Mouse (Mus musculus) G1E (cell line): ENCODE measurements around the gene Baz2b. TPM values are rescaled to one million over a fixed set of nuclear protein-coding genes. Genes with fewer than 3 reads are reported as not detected.
A peak's percentile ranks its signal among the peaks of the same experiment; 100 is the strongest.

Experiments
- ATAC-seq: 2 replicates; pipeline ENCODE4 v1.8.0; 2016; ENCODE audit warnings: mild to moderate bottlenecking; ENCODE audit not compliant: insufficient number of reproducible peaks, poor library complexity, low FRiP score, severe bottlenecking; ENCODE audit errors: extremely low read depth
- DNase-seq: peaks from one replicate; pipeline ENCODE4 v3.0.0; 2012; ENCODE audit warnings: low spot score
- H3K27me3 ChIP-seq: 2 replicates; pipeline ENCODE4 v1.6.1; 2012; ENCODE audit warnings: mild to moderate bottlenecking, low read length, inconsistent platforms; ENCODE audit not compliant: insufficient read depth
- H3K36me3 ChIP-seq: replicated peaks from 2 replicates; pipeline ENCODE3; 2012; ENCODE audit warnings: mild to moderate bottlenecking, inconsistent platforms
- H3K4me1 ChIP-seq: 2 replicates; pipeline ENCODE4 v1.6.1; 2012; ENCODE audit warnings: low read depth, low read length, inconsistent platforms, mixed read lengths; ENCODE audit not compliant: insufficient read depth
- H3K4me3 ChIP-seq: 2 replicates; pipeline ENCODE4 v1.5.1; 2012; ENCODE audit warnings: low read depth, mild to moderate bottlenecking, inconsistent platforms, low read length, moderate library complexity, mixed read lengths
- H3K9me3 ChIP-seq: replicated peaks from 2 replicates; pipeline ENCODE4 v1.6.1; 2012; ENCODE audit warnings: inconsistent platforms
- CTCF ChIP-seq: IDR thresholded peaks from 2 replicates; pipeline ENCODE4 v1.5.1; 2012; ENCODE audit warnings: low read depth, low read length, inconsistent platforms, mixed read lengths
- GATA1 ChIP-seq: IDR thresholded peaks from 2 replicates; pipeline ENCODE4 v1.6.1; 2012; ENCODE audit warnings: borderline replicate concordance, low read length, inconsistent platforms, mixed read lengths
- GATA2 ChIP-seq: IDR thresholded peaks from 2 replicates; pipeline ENCODE4 v1.6.1; 2012; ENCODE audit warnings: low read depth, low read length, inconsistent platforms, borderline replicate concordance
- POLR2AphosphoS5 ChIP-seq: IDR thresholded peaks from 2 replicates; pipeline ENCODE4 v1.6.1; 2012; ENCODE audit warnings: low read depth, low read length, inconsistent platforms; ENCODE audit not compliant: insufficient replicate concordance
- TAL1 ChIP-seq: conservative IDR thresholded peaks from 2 replicates; pipeline ENCODE4 v1.6.1; 2012; ENCODE audit warnings: low read depth, low read length, inconsistent platforms, mixed read lengths
- polyA plus RNA-seq: library from polyadenylated mRNA; stranded (reverse); fragments of >175 nt; gene quantifications from 2 replicates; pipeline ENCODE4 v1.2.3, GENCODE M21; 2012
- total RNA-seq, 2 experiments: library from RNA; stranded (forward) in 1 of 2; stranded (reverse) in 1 of 2; fragments of 200-1000 nt in 1 of 2; fragments of >200 nt in 1 of 2; fragmentation: Nextera tagmentation in 1 of 2; gene quantifications; 2 replicates each; pipeline ENCODE4 v1.2.3; 2014 to 2017

Baz2b gene
- total and polyA plus RNA-seq, 3 experiments, result 13.2 to 104 (median 66.5) TPM

DNA sequence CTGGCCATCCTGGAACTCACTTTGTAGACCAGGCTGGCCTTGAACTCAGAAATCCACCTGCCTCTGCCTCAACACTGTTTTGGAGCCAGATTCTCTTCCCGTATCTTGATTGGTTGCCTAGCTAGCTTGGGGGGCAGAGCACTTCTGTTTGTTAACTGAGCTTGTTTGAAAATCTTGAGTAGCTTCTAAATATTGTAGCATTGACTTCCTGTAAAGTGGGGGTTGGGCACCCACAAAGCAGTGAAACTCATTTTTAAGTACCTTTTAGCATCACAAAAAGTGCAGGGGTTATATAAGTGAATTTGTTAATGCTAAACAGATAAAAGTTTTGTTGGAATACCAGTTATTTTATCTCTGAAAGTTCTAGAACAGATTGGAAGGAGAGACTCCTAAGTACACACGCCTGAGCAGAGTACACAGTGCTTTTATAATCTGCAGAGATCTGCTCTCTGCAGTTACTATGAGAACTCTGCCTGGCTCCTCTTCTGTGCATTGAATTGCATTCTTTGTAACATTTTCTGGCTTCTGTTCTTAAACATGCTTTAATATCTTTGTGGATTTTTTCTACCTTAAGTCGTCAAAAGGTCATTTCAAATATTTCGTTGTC, 7.0 kb upstream of the Baz2b start:
- ATAC-seq, result no peak
- DNase-seq, result no peak
- H3K4me3 ChIP-seq, result no peak overlapping the region
- TF ChIP-seq CTCF (no peak), GATA1 (no peak), TAL1 (no peak), POLR2AphosphoS5 (no peak), GATA2 (no peak)
- H3K4me1 ChIP-seq, result peaks cover 47% of the 10 kb centered on the region
- peaks cover 60% of the 10 kb centered on the region for H3K36me3 ChIP-seq
- H3K9me3 ChIP-seq, result 0 out of 2 replicates have a peak, but pooled peaks cover 3% of the 10 kb centered on the region
- no peaks in the 10 kb centered on the region for H3K27me3 ChIP-seq

DNA sequence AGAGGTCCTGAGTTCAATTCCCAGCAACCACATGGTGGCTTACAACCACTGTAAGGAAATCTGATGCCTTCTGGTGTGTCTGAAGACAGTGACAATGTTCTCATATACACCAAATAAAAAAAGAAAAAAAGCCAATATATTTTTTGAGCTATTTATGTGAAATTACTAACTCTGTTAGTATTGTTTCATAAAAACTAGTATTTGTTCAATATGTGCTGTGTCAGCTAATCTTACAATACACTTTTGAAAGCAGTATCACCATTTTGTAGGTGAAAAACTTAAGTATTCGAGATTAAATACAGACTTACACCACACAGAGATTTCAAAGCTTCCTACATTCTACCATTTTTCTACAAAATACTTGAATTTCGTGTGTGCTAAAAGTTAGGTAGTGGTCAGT, 5.0 kb upstream of the Baz2b start:
- TF ChIP-seq TAL1 (no peak), POLR2AphosphoS5 (no peak), CTCF (no peak), GATA2 (no peak), GATA1 (no peak)
- no peaks in the 10 kb centered on the region for H3K27me3 ChIP-seq
- no peak for DNase-seq
- H3K36me3 ChIP-seq, result peaks cover 61% of the 10 kb centered on the region
- H3K4me3 ChIP-seq, result no peak overlapping the region
- no peak for ATAC-seq
- H3K9me3 ChIP-seq, result 0 out of 2 replicates have a peak, but pooled peaks cover 3% of the 10 kb centered on the region
- H3K4me1 ChIP-seq, result peaks cover 58% of the 10 kb centered on the region

DNA sequence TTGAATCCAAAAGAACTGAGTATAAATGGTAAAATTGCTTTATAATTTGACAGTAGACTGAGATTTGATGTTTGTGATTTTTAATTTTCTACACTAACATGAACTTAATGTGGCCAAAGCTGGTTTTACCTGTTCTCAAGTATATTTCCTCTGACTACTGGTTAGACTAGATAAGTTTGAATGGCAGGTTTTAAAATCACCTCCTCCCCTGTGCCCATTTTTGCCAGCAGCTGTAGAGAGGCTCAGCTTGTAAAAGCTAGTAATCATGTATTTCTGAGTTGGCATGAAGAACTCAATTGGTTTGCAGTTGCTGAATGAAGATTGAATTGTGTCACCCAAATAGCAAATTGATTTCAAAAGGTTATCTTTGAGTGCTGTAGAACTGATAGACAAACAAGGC, 2.8 kb upstream of the Baz2b start:
- TF ChIP-seq GATA2 (no peak), TAL1 (no peak), CTCF (no peak), GATA1 (no peak), POLR2AphosphoS5 (no peak)
- DNase-seq (no peak), ATAC-seq (no peak)
- Histone ChIP-seq H3K27me3 (no peaks in the 10 kb centered on the region), H3K4me3 (no peak overlapping the region), H3K4me1 (peaks cover 60% of the 10 kb centered on the region), H3K36me3 (peaks cover 57% of the 10 kb centered on the region), H3K9me3 (0 out of 2 replicates have a peak, but pooled peaks cover 3% of the 10 kb centered on the region)

DNA sequence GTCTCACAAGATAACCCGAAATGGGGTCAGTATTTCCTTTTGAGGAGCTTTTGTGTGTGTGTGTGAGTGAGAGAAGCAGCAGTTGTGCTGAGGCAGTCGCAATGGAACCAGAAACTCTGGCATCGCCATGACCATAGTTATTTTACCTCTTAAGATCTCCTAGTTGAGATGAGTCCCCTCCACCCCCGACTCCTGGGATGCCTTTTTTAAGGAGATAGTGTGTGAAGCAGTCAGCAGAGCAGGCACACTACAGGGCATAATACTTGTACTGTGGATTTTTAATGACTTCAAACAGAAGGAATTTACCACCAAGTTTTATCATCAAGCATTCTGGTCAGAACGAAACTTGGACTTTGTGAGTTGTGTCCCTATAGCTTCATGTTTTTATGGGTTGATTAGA, 1.2 kb upstream of the Baz2b start:
- ATAC-seq, result no peak
- peaks cover 49% of the 10 kb centered on the region for H3K4me1 ChIP-seq

DNA sequence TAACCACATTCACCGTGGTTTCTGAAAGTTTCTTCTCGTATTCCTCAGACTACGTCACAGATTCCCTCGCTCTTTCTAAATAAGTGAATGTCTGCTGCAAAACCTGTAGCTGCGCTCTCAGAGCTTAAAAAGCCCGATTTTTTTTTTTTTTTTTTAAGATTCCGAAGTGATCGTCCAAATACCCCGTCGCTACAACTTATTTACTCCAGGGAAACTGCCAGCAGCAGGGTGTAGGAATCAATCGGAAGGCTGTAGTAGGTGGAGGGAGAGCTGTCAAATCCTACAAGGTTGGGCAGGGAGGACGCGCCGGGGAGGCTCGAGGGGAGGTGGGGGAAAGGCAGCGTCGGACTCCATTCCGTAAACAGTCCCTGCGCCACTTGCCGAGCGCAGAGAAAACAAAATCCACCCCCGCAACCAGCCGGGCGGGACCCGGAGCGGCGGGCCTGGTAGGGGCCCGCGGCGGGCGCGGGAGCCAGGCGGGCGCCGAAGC, 472 bp downstream of the Baz2b start:
- TF ChIP-seq TAL1 (no peak), GATA1 (no peak), CTCF (no peak), POLR2AphosphoS5 (no peak), GATA2 (no peak)
- Histone ChIP-seq H3K4me1 (peaks cover 49% of the 10 kb centered on the region), H3K27me3 (no peaks in the 10 kb centered on the region), H3K4me3 (peak overlapping the region; percentile 84), H3K36me3 (peaks cover 58% of the 10 kb centered on the region), H3K9me3 (0 out of 2 replicates have a peak, but pooled peaks cover 3% of the 10 kb centered on the region)
- ATAC-seq (no peak; the same call in 1 of the 2 replicates), DNase-seq (peak; percentile 18)

More for the DNA sequence above, 1.2 kb upstream of the Baz2b start:
- 0 out of 2 replicates have a peak, but pooled peaks cover 3% of the 10 kb centered on the region for H3K9me3 ChIP-seq
- TF ChIP-seq GATA1, result no peak
- H3K27me3 ChIP-seq, result no peaks in the 10 kb centered on the region
- peaks cover 55% of the 10 kb centered on the region for H3K36me3 ChIP-seq
- H3K4me3 ChIP-seq, result peak overlapping the region; percentile 84
- no peak for DNase-seq

DNA sequence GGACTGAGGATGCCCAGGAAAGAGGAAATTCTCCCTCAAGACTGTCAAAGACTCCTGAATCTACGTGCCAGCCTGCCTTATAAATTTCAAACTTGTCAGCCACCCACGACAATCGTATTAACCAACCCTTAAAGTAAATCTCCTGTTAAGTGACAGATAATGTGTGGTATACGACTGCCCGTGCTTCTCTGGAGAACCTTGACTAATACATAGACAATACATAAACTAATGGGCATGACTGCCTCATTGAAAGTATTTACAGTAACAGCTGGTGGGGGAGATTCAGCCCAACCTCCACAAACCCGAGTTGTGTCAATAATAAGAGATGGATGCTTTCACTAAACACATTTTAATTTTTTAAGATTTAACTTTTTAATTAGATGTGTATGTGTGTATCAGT, 3.8 kb downstream of the Baz2b start:
- H3K27me3 ChIP-seq, result no peaks in the 10 kb centered on the region
- peaks cover 36% of the 10 kb centered on the region for H3K36me3 ChIP-seq
- no peaks in the 10 kb centered on the region for H3K9me3 ChIP-seq
- DNase-seq (no peak), ATAC-seq (no peak)
- H3K4me3 ChIP-seq, result no peak overlapping the region
- TF ChIP-seq GATA2 (no peak), POLR2AphosphoS5 (no peak)
- peaks cover 33% of the 10 kb centered on the region for H3K4me1 ChIP-seq

DNA sequence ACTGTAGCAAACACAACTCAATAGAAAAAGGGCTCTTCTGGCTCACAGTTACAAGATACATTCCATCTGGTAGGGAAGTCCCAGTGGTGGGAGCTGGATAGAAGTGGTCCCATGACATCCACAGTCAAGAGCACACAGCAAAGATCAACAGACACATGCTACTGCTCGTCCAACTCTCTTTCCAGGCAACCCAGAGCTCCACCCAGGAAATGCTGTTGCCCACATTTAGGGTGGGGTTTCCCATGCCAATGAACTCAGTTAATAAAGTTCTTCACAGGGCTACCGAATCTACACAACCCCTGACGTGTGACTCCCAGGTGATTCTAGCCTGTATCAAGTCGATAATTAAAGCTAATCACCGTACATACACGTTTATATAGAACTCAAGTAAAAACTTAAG, 5.5 kb downstream of the Baz2b start:
- DNase-seq (no peak), ATAC-seq (peak; percentile 55)
- peaks cover 30% of the 10 kb centered on the region for H3K4me1 ChIP-seq
- no peaks in the 10 kb centered on the region for H3K9me3 ChIP-seq
- peaks cover 35% of the 10 kb centered on the region for H3K36me3 ChIP-seq
- TF ChIP-seq TAL1 (no peak), GATA1 (no peak), GATA2 (no peak), CTCF (no peak), POLR2AphosphoS5 (no peak)
- no peak overlapping the region for H3K4me3 ChIP-seq
- H3K27me3 ChIP-seq, result no peaks in the 10 kb centered on the region
